Mouse (Mus musculus): ENCODE data around the gene Cdc37. TPM values are rescaled to one million over a fixed set of nuclear protein-coding genes. Genes with fewer than 3 reads are reported as not detected.

Gene Cdc37
- polyA plus RNA-seq, 1 experiment = 72.6 TPM

- no peak overlapping the region for H3K27ac ChIP-seq (ENCODE audit: insufficient read depth, low read depth, low read length)
- no peaks in the 10 kb centered on the region; the same call in 1 of the 2 replicates for H3K4me1 ChIP-seq (ENCODE audit: control insufficient read depth, insufficient read depth, low read length)
- H3K27me3 ChIP-seq (replicated peaks; ENCODE audit: control insufficient read depth, insufficient read depth, low read length) = 0 out of 2 replicates have a peak, but pooled peaks cover 2% of the 10 kb centered on the region
- no peak for DNase-seq
- H3K4me3 ChIP-seq (ENCODE audit: insufficient read depth, low read depth, low read length) = no peak overlapping the region
- H3K36me3 ChIP-seq (ENCODE audit: control insufficient read depth, insufficient read depth, low read length) = no peaks in the 10 kb centered on the region
- 53% methylated on average over 11 of the region's 11 CpGs for WGBS
- TF ChIP-seq CTCF (conservative IDR thresholded peaks at IDR 0.05; ENCODE audit: insufficient read depth, insufficient read length, low read depth, low read length) (no peak), POLR2A (IDR thresholded peaks at IDR 0.05; ENCODE audit: low read depth, low read length) (no peak)
These were observed 13.6 kb upstream of the Cdc37 start for GRCm38 (mm10) chr9:21163086-21164050.

- under 1% methylated on average over 52 of the region's 52 CpGs for WGBS
- H3K4me1 ChIP-seq (ENCODE audit: control insufficient read depth, insufficient read depth, low read length) = no peaks in the 10 kb centered on the region; the same call in 1 of the 2 replicates
- TF ChIP-seq POLR2A (IDR thresholded peaks at IDR 0.05; ENCODE audit: low read depth, low read length) (no peak), CTCF (conservative IDR thresholded peaks at IDR 0.05; ENCODE audit: insufficient read depth, insufficient read length, low read depth, low read length) (peak; percentile 76)
- H3K27ac ChIP-seq (ENCODE audit: insufficient read depth, low read depth, low read length) = no peak overlapping the region
- peak; percentile 90 for DNase-seq
- H3K27me3 ChIP-seq (replicated peaks; ENCODE audit: control insufficient read depth, insufficient read depth, low read length) = 0 out of 2 replicates have a peak, but pooled peaks cover 2% of the 10 kb centered on the region
- H3K4me3 ChIP-seq (ENCODE audit: insufficient read depth, low read depth, low read length) = peak overlapping the region; percentile 57
- no peaks in the 10 kb centered on the region for H3K36me3 ChIP-seq (ENCODE audit: control insufficient read depth, insufficient read depth, low read length)
These were observed 11.6 kb upstream of the Cdc37 start for GRCm38 (mm10) chr9:21161209-21161909.

- TF ChIP-seq CTCF (conservative IDR thresholded peaks at IDR 0.05; ENCODE audit: insufficient read depth, insufficient read length, low read depth, low read length) = no peak
- no peak for TF ChIP-seq POLR2A (IDR thresholded peaks at IDR 0.05; ENCODE audit: low read depth, low read length)
- no peak for DNase-seq
- H3K4me1 ChIP-seq (ENCODE audit: control insufficient read depth, insufficient read depth, low read length) = no peaks in the 10 kb centered on the region; the same call in 1 of the 2 replicates
- WGBS = 92% methylated on average over 3 of the region's 3 CpGs
- H3K4me3 ChIP-seq (ENCODE audit: insufficient read depth, low read depth, low read length) = no peak overlapping the region
- H3K27ac ChIP-seq (ENCODE audit: insufficient read depth, low read depth, low read length) = no peak overlapping the region
- no peaks in the 10 kb centered on the region for H3K27me3 ChIP-seq (replicated peaks; ENCODE audit: control insufficient read depth, insufficient read depth, low read length)
- H3K36me3 ChIP-seq (ENCODE audit: control insufficient read depth, insufficient read depth, low read length) = no peaks in the 10 kb centered on the region
These were observed 5.0 kb upstream of the Cdc37 start for GRCm38 (mm10) chr9:21154787-21155186.

DNA sequence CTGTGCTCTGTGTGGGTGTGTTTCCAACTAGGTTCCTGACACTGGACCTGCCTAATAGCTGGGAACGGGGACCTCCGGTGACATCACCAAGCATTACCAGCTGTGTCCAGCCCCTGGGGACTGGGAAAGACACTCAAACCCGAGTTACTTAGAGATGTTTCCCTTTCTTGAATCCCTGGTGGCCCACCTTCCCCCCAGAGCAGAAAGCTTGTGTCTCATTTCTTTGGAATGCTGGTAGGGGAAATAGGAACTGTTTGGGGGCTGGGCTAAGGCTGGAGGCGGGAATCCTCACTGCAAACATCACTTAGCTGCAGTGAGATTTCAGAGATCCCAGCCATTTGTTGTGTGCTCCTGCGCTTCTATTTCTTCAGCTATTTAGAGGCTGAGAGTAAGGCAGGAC is 4.1 kb upstream of the Cdc37 start:
- Histone ChIP-seq H3K4me1 (ENCODE audit: control insufficient read depth, insufficient read depth, low read length) (peaks cover 4% of the 10 kb centered on the region; the same call in 1 of the 2 replicates), H3K27ac (ENCODE audit: insufficient read depth, low read depth, low read length) (no peak overlapping the region), H3K27me3 (replicated peaks; ENCODE audit: control insufficient read depth, insufficient read depth, low read length) (no peaks in the 10 kb centered on the region), H3K4me3 (ENCODE audit: insufficient read depth, low read depth, low read length) (peak overlapping the region; percentile 2), H3K36me3 (ENCODE audit: control insufficient read depth, insufficient read depth, low read length) (no peaks in the 10 kb centered on the region)
- WGBS = 16% methylated on average over 5 of the region's 5 CpGs
- no peak for TF ChIP-seq CTCF (conservative IDR thresholded peaks at IDR 0.05; ENCODE audit: insufficient read depth, insufficient read length, low read depth, low read length)
- no peak for TF ChIP-seq POLR2A (IDR thresholded peaks at IDR 0.05; ENCODE audit: low read depth, low read length)
- no peak for DNase-seq

- no peak overlapping the region for H3K27ac ChIP-seq (ENCODE audit: insufficient read depth, low read depth, low read length)
- H3K27me3 ChIP-seq (replicated peaks; ENCODE audit: control insufficient read depth, insufficient read depth, low read length) = no peaks in the 10 kb centered on the region
- no peak for DNase-seq
- TF ChIP-seq POLR2A (IDR thresholded peaks at IDR 0.05; ENCODE audit: low read depth, low read length) (no peak), CTCF (conservative IDR thresholded peaks at IDR 0.05; ENCODE audit: insufficient read depth, insufficient read length, low read depth, low read length) (no peak)
- 9% methylated on average over 12 of the region's 12 CpGs for WGBS
- H3K4me3 ChIP-seq (ENCODE audit: insufficient read depth, low read depth, low read length) = peak overlapping the region; percentile 2; the same call in 1 of the 2 replicates
- H3K36me3 ChIP-seq (ENCODE audit: control insufficient read depth, insufficient read depth, low read length) = no peaks in the 10 kb centered on the region
- peaks cover 9% of the 10 kb centered on the region; the same call in 1 of the 2 replicates for H3K4me1 ChIP-seq (ENCODE audit: control insufficient read depth, insufficient read depth, low read length)
These were observed 3.5 kb upstream of the Cdc37 start for GRCm38 (mm10) chr9:21153331-21153730.

GRCm38 (mm10) chr9:21152715-21153114 is 2.9 kb upstream of the Cdc37 start:
- Histone ChIP-seq H3K4me3 (ENCODE audit: insufficient read depth, low read depth, low read length) (no peak overlapping the region), H3K4me1 (ENCODE audit: control insufficient read depth, insufficient read depth, low read length) (peaks cover 13% of the 10 kb centered on the region; the same call in 1 of the 2 replicates), H3K27me3 (replicated peaks; ENCODE audit: control insufficient read depth, insufficient read depth, low read length) (no peaks in the 10 kb centered on the region), H3K36me3 (ENCODE audit: control insufficient read depth, insufficient read depth, low read length) (no peaks in the 10 kb centered on the region), H3K27ac (ENCODE audit: insufficient read depth, low read depth, low read length) (no peak overlapping the region)
- TF ChIP-seq CTCF (conservative IDR thresholded peaks at IDR 0.05; ENCODE audit: insufficient read depth, insufficient read length, low read depth, low read length) (peak; percentile 62), POLR2A (IDR thresholded peaks at IDR 0.05; ENCODE audit: low read depth, low read length) (no peak)
- peak; percentile 62 for DNase-seq
- WGBS = 2% methylated on average over 11 of the region's 11 CpGs
